Mouse (Mus musculus): ENCODE data around the gene Hoxd4. TPM values are rescaled to one million over a fixed set of nuclear protein-coding genes. Genes with fewer than 3 reads are reported as not detected.
A peak's percentile ranks its signal among the peaks of the same experiment; 100 is the strongest.

Gene Hoxd4
- total RNA-seq, 2 experiments from 2014 or later = not detected

DNA sequence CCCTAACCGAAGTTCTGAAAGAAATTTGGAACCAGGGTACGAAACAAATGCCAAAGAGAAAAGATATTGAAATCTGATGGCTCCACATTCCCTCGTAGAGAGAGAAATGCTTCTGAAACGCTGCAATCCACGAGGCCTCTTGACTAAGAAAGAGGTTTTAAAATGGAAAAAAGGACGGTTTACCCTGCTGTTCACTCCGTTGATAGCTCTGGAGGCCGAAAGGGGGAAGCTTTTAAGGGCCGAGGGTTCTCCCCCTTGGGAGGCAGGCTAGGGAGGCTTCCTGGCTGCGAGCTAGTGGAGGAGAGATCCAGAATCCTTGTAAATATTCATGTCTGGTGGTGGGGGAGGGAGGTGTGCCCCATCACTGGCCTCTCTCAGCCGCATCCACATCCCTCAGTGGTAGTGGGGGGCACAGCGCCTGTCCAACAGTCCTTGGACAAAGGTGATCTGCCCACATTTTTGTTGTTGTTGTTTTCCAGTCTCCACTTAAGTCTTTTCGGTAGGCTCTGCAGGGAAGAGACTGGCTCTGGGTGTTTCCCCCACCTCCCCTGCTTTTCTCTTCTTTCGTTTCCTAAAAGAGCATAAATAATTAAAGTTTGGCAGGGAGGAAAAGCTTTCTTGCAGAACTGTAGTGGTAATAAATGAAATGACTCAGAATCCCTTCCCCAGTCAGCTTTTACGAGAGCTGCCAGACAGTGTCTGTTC, 32.7 kb upstream of the Hoxd4 start, which contains the start of gene Hoxd11:
Gene Hoxd11, plus strand, starts transcription at position 667 of the 705 bp plus-strand sequence.
- DNase-seq (ENCODE audit: low spot score in 2 of 2) = no peak

DNA sequence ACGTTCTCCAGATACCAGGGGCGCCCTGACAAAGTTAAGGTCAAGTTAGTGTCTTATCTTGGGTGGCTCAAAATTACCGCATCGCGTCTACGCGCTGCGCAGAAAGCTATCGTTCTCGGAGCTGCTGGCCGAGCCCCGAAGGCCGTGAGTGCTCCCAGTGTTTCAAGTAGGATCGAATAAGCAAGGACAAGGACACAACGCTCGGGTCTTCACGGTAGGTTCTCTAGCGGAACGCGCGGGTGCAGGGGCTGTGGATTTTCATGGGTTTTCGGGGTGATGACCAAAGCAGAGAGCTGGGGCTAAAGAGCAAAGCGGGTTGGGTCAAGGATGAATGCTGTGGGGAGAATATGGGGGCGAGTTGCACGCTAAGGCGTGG, 32.1 kb upstream of the Hoxd4 start:
- DNase-seq (ENCODE audit: low spot score in 2 of 2) = no peak

DNA sequence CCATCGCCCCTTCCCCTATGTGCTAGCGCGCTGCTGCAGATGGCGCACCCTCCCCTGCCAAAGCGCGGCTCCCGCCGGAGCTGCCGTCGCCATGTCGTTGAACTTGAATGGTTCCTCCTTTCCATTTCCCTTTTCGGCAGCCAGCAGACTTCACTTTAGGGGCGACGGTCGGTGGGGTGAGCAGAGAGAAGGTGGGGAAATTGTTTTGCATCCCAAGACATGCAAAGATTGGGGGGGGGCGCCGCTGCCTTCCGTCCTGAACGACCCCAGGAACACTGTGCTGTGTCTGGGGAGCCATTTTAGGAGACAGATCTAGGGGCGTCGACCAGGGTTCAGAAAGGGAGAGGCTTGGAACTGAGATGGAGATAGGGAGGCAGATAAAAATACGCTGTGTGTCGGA, 31.7 kb upstream of the Hoxd4 start:
- DNase-seq (ENCODE audit: low spot score in 2 of 2) = no peak

DNA sequence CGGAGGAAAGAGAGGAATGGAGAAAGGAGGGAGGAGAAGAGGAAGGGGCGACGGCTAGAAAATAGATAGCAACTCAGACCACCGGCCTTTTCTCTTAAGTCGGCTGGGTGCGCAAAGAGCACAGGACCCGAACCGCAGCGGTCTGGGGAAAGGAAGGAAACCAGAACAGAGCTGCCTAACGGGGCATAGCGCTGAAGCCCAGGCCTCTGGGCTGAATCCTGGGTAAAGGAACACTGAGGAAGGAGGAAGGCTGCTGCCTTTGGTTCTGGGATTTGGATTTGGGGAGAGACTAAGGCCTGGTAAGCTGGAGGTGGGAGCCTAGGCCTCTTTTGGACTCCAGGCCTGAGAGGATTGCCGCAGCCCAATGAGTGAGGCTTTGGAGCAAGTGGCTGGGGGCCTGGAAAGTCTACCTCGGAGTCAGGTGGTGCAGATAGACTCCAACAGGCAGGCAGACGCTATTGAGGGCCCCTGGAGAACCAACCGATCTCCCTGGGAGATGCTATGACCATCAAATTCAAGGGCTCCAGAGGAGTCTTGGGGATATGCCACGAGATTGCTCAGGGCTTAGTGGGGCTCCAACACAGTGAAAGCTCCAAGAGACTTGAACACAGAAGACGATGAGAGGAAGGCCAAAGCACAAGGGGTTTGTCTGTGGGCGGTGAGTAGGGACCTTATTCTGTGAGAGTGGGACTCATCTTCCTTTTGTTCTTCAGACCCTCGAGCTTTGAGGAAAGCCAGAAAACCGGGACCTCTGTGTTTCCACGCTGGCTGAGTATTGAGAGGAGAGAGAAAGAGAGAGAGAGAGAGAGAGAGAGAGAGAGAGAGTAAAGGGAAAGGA, 30.9 kb upstream of the Hoxd4 start:
- no peak for DNase-seq (ENCODE audit: low spot score in 2 of 2)

DNA sequence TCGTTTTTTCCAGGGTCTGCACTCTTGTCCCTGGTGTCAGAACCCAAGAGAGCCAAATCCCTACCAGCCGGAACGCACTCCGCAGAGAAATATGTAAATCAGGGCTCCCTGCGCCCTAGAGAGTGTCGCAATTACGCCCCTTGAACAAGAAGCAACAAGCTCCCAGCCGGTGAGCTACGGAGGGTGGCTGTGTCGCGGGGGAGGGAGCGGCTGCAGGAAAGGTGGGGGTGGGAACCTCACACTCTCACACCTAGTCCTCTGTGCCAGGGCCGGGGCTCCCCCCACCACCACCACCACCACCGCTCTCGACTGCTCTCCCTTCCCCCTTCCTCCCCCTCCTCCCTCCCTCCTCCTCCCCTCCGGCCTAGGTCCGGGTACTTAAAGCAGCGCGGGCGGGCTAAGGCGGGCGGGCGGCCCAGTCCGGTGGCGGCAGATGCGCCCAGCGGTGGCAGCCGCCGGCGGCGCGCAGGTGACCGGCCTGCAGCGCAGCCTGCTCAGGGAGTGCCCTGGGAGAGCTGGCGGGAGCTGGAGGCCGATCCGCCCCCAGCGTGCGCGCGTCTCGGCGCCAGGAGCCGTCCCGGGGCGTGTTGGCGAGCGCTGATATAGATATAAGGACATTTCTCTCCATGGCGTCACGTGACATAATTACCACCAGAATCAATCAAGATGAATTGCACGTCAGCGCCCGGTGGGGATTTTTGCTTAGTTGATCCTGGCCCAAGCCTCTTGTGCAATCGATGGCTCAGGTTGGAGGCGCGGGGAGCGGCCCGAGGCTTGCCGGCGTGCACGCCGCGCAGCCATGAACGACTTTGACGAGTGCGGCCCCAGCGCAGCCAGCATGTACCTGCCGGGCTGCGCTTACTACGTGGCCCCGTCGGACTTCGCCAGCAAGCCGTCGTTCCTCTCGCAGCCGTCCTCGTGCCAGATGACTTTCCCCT, 29.9 kb upstream of the Hoxd4 start:
- no peak for DNase-seq (ENCODE audit: low spot score in 2 of 2)

DNA sequence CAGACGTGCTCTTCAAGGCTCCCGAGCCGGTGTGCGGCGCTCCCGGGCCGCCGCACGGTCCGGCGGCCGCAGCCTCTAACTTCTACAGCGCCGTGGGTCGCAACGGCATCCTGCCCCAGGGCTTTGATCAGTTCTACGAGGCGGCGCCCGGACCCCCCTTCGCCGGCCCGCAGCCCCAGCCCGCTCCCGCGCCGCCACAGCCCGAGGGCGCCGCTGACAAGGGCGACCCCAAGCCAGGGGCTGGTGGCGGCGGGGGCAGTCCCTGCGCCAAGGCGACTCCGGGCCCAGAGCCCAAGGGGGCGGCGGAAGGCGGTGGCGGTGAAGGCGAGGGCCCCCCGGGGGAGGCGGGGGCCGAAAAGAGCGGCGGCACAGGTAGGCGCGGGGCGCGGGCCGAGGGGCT, 28.9 kb upstream of the Hoxd4 start:
- DNase-seq (ENCODE audit: low spot score in 2 of 2) = no peak

DNA sequence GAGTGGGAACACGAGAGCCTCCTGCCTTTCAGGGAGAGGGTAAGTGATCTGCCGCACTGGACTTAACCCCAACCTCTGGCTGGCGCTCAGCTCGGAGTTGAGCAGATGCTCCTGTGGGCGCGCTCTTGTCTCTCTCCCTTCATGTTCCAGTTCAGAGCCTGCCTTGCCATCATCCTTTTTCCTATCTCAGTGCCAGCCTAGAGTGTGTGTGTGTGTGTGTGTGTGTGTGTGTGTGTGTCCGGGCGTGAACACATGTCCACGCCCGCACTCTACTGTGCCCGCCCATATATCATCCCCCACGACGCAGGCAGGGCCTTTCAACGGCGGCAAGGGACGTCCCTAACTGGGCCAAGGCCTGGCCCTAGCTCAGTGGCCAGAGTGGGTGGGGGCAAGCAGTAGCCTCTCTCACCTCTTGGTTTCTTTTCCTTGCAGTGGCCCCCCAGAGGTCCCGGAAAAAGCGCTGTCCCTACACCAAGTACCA, 28.2 kb upstream of the Hoxd4 start:
- DNase-seq (ENCODE audit: low spot score in 2 of 2) = no peak

DNA sequence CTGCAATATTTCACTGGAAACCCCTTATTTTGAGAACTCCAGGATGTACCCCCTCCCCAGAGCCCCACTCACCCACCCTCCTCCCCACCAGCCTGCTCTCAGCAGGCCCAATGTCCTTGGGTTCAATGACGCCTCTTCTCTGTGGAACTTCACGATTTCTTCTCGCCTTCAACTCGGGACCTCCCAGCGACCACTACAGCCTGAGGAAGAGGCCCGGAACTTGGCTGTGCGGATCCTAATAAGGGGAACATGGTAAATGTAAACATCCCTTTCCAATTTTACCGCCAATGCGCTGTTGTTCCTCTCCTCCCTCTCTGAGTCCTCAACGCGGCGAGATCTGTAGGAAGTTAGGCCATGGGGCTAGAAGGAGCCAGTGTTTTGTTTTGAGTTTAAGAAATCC, 27.6 kb upstream of the Hoxd4 start:
- DNase-seq (ENCODE audit: low spot score in 2 of 2) = no peak

DNA sequence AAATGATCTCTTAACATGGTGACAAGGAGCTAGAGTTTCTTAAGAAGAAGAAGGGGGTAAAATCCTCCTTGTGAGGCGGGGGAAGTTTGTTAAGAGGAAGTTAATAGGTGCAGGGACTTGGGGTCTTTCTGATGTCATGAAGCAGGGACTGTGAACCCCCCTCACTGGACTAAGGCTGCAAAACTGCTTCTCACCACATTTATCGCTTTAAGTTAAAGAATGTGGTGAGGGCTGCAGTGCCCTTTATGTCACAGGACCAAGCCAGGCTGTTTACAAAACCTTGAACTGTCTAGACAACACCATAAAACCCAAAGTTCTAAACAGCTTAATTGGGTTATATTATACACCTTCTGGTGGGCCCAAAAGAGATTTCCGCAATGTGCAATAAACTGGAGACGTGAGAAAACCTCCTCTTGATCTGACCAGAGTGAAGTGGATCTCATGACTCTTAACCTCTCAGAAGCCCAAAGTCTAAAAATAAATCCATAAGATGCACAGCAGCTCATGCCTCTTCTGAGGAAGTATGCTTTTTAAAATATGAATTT, 26.6 kb upstream of the Hoxd4 start:
- no peak for DNase-seq (ENCODE audit: low spot score in 2 of 2)

DNA sequence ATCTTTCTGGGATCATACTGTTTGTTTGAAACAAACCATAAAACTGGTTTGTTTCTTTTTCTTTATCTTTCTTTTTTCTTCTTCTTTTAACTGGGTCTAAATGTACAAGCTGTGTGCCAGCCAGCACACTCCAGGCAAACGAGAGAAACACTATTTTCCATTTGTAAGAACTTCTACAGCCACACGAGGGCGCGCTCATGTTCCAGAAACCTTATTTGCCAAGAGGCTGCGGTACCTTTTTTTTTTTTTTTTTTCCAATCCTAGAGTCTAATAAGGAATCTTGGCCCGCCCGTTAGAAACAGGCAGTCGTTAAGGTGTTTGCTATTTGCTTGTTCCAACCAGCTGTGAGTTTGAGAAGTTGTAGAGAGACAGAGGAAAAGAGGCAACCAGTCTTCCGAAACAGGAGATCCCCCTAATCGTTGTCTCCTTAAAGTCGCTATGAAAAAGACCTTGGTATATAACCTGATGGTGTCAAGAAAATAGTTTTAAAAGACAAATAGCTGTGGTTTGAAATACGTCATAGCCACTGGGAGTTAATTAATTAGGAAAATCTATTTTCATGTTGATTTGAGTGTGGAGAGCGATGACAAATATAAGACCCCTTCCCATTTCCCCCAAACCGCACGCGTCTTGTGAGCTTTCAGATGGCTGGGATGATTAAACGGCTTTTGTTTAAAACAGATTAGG, 25.3 kb upstream of the Hoxd4 start:
- peak; percentile 44 to 52 for DNase-seq (ENCODE audit: low spot score in 2 of 2)

DNA sequence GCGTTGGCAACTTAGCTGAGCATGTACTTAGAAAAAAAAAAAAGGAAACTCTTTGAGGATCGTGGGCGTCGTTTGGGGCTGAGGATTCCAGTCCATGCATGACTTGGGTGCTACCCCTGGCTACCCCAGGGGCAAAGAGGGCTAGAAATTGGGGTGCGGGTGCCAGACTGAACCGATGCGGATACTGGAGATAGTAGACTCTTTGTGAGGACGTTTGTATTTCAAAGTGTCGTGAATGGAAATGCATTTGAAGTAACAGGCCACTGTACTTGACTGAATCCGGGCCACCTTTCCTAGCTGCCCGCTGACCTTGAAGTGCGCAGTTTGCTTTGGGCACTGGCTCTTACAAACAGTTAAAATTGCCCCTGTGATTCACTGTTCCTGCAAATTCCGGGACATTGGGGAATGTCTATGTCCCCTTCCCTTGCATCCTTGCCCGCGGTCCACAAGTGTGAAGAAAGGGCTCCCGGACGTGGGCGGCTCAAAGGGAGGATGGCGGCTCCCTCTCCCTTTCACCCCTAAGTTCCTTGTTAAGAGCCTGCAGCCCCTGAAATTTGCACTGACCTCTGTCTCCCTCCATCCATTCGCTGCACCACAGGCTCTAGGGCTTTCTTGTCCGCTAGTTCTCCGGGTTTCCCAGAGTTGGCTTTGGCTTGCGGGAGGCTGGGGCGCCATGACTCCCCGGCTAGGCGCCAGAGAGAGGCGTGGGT, 24.6 kb upstream of the Hoxd4 start:
- DNase-seq (ENCODE audit: low spot score in 2 of 2) = no peak

DNA sequence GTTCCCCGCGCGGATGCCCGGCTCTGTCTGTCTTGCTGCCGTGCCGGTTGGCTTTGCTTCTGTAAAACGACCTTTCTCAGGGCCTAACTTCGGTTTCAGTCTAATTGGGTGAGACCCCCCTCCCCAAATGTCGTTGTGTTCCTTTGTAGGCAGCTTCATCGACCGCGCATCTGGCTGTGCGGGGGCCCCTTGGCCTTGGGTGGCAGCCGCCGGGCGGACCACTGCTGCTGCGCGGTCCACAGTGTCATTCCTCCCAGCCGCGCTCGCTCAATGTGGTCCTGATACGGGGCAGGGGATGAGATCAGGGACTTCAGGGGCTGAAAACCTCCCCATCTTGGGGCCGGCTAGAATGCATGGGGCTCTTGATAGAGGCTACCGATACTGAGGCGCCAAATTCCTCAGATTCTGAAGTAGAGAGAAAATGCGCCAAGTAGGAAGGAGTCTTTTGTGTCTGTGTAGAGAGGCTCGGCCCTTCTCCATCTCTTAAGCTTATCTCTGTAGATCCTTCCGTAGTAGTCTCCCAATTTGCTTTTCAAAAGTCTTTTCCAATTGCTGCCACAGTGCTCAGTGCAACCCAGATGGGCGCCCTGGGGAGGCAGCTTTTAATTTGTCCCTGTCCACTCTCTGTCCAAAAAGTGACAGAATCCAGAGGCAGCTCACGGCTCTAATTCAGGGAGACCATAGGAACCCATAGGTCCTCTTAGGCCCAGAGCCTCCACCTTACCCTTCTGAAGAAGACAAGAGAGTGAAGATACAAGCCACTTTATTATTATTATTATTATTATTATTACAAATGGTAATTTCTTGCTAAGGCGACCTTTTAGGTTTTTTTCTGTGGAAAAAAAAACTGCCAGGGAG, 23.8 kb upstream of the Hoxd4 start:
- no peak for DNase-seq (ENCODE audit: low spot score in 2 of 2)

DNA sequence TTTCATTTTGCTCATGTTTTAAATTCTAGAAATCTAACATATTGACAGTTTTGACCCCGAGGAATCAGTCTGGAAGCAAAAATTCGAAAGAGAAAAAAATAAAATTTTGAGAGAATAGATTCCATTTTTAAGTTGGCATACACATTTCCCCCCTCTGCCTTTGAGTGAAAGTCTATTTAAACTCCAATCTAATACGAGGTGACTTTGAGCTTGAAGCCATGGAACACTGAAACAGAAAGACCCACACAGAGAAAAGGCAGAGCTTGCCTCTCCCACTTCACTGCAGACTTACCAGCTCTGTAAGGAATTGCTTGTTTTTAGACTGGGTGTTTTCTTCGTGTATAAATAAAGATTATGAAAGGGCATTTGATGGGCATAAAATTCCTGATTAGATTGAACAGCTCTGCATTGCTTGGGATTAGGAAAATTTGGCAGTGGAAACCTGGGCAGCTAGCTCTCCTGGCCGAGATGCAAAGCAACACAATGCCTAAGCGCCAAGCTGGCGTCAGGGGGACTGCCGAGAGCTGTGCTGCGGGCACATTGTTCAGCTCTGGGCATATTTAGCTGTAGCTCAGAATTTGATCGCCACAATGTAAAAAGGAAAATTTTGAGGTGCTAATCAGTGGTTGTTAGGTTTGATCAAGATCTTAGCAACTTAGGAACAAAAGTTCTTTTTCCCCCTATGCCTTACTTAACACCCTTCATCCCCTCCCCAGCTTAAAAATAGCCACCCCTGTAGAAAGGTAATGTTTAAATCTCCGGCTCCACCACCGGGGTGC, 22.7 kb upstream of the Hoxd4 start:
- DNase-seq (ENCODE audit: low spot score in 2 of 2) = no peak

DNA sequence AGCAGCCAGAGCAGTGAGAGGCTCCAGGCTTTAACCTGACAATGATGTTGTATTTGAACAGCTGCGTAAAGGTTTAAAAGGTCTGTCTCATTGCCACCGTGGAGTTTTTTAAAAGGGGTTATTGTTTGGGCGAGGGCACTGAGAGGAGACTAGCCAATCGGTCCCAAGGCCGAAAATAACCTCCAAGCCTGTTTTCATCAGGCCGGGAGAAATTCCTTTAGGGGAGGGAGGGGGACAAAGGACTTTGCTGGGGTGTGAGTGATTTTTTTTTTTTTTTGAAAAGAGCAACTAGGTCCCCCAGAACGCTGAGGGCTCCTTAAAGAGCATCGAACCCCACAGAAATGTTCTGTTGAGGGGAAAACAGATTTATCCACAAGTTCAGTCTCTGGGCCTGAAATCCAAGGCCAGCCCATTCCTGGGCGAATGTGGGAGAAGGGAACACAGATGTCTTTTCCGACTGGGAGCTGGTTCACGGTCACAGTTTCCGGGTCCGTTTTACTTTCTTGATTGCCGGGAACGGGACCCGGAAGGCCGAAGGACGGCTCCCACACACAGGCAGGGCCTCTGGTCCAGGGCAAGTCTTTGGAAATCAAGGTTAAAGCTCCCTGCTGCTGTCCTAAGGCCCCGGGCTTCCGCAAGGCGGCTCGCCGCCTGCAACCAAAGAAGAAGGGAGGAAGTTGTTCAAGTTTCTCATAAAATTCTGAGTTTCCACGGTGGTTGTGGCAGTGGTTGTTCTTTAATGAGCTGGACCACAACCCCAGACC, 22.0 kb upstream of the Hoxd4 start:
- DNase-seq (ENCODE audit: low spot score in 2 of 2) = no peak

DNA sequence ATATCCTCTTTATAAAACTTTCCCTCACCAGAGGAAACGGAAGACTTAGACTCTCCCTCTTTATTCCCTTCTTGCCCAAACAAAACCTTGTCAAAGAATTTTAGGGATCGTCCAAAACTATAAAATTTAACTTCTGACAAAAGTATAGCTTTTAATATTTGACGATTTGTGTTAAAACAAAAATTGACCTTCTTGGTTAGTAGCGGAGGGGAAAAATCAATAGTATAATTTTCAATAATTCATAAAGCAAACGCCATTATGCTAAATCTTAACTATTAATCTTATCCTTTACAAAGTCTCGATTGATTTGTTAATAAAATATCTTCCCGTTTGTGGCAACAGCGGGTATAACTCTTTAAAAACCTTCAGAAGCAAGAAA, 21.4 kb upstream of the Hoxd4 start:
- DNase-seq (ENCODE audit: low spot score in 2 of 2) = no peak

DNA sequence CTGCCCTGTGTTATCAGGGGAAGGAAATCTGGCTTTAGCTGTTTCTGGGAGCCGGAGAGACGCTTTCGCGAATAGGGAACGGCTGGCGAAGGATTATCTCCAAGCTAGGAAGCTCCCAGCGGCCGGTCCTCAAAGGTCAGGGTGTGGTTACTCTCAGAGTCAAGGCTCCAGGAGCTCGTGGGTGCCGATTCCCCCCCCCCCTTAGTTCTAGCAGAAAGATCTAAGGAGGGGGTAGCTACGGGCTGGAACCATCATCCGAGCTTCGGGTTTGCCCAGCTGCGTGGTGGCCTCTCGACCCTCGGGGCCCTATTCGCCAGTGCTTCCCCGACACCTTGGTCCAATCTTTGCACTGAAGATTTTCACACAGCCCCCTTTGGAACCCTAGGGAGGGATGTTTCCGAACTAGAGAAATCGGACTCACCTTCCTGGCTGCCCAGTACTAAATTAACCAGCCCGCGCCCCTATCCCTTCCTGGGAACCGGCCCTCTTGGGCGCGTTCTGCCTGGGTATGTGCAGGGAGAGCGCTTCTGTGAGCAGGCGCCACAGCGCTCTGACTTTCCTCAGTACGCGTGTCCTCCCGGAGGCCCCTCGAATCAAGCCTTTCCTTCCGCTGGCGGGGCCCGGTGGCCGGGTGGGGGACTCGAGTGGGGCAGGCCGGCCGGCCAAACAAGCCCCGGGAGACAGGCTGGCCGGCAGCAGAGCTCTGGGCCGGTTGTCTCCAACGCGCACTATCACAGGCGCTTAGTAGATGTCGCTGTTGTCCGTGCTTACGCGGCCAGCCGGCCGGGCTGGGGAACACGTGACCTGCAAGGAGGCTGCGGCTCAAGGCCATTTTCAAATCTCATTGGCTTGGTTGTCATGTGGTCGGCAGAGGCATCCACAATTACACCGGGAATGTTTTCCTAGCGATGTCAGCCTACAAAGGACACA, 20.4 kb upstream of the Hoxd4 start, which contains the start of gene Hoxd10:
Gene Hoxd10, plus strand, starts transcription at position 903 of the 930 bp plus-strand sequence.
- no peak for DNase-seq (ENCODE audit: low spot score in 2 of 2)
